Mouse (Mus musculus) liver, embryonic 14.5 days (tissue): ENCODE results near the gene Akr1b8. TPM values are rescaled to one million over a fixed set of nuclear protein-coding genes. Genes with fewer than 3 reads are reported as not detected.

Source experiments
- ATAC-seq: fragments of 200-750 bp; cut with Nextera tagmentation; 2 replicates; pipeline ENCODE4 v1.8.0; 2017; ENCODE audit warnings: moderate number of reproducible peaks, mild to moderate bottlenecking, moderate library complexity; ENCODE audit not compliant: insufficient read depth
- DNase-seq, 3 experiments: peaks; one replicate each; pipeline ENCODE4 v3.0.0-alpha.2; 2012 to 2013; ENCODE audit warnings: low read depth in 3 of 3, low spot score in 3 of 3
- H3K27ac ChIP-seq: fragments of 300-500 bp; sonication (generic); 2 replicates; pipeline ENCODE4 v1.5.1; 2014; ENCODE audit warnings: moderate library complexity, mild to moderate bottlenecking, control low read depth, inconsistent platforms
- H3K27me3 ChIP-seq: fragments of 300-500 bp; sonication (generic); 2 replicates; pipeline ENCODE4 v1.6.1; 2014; ENCODE audit warnings: mild to moderate bottlenecking, low read length, moderate library complexity; ENCODE audit not compliant: control insufficient read depth, insufficient read depth
- H3K36me3 ChIP-seq: fragments of 300-500 bp; sonication (generic); replicated peaks from 2 replicates; pipeline ENCODE4 v1.6.1; 2014; ENCODE audit warnings: low read depth; ENCODE audit not compliant: control insufficient read depth, insufficient read depth
- H3K4me1 ChIP-seq, 2 experiments: fragments of 200-500 bp in 1 of 2; fragments of 300-500 bp in 1 of 2; sonication (generic) in 1 of 2; replicated peaks; 2 replicates each; pipeline ENCODE4 v1.6.1; 2012 to 2014; ENCODE audit warnings: antibody characterized with exemption in 1 of 2, inconsistent platforms in 1 of 2, low read length in 1 of 2; ENCODE audit not compliant: control insufficient read depth in 2 of 2, insufficient read depth in 2 of 2
- H3K4me2 ChIP-seq: fragments of 300-500 bp; sonication (generic); 2 replicates; pipeline ENCODE4 v1.6.1; 2014; ENCODE audit warnings: low read depth, mild to moderate bottlenecking, control low read depth, moderate library complexity
- H3K4me3 ChIP-seq, 2 experiments: fragments of 200-500 bp in 1 of 2; fragments of 300-500 bp in 1 of 2; sonication (generic) in 1 of 2; 2 replicates each; pipeline ENCODE4 v1.5.1; 2012 to 2014; ENCODE audit warnings: low read depth in 2 of 2, low read length in 2 of 2, mild to moderate bottlenecking in 2 of 2, control low read depth in 1 of 2, inconsistent platforms in 1 of 2, moderate library complexity in 1 of 2; ENCODE audit not compliant: insufficient read depth in 1 of 2
- H3K9ac ChIP-seq: fragments of 300-500 bp; sonication (generic); replicated peaks from 2 replicates; pipeline ENCODE4 v1.6.1; 2014; ENCODE audit warnings: mild to moderate bottlenecking, control low read depth, moderate library complexity
- H3K9me3 ChIP-seq: fragments of 300-500 bp; sonication (generic); 2 replicates; pipeline ENCODE4 v1.6.1; 2016; ENCODE audit warnings: low read length, mixed read lengths; ENCODE audit not compliant: control insufficient read depth
- CTCF ChIP-seq: IDR thresholded peaks from 2 replicates; pipeline ENCODE4 v1.5.1; 2016; ENCODE audit warnings: antibody characterized with exemption, low read depth, control low read depth
- EP300 ChIP-seq: IDR thresholded peaks from 2 replicates; pipeline ENCODE4 v1.6.1; 2016; ENCODE audit warnings: antibody characterized with exemption, low read depth
- WGBS: fragments of 180-500 bp; shearing (Covaris S2); extraction: QIAGEN DNeasy Blood & Tissue Kit; methylation state at CpG from one replicate; pipeline ENCODE4 v1.1.7; 2014; ENCODE audit not compliant: insufficient replicate concordance; 5-methylcytosine and 5-hydroxymethylcytosine counted together
- polyA plus RNA-seq, 2 experiments: library from polyadenylated mRNA; depleted of rRNA in 1 of 2; stranded (reverse) in 1 of 2; unstranded in 1 of 2; fragments of >200 nt; fragmentation: Nextera tagmentation in 1 of 2; extraction: Ambion mirVana in 1 of 2; gene quantifications; 2 replicates each; pipeline versions ENCODE4 v1.2.1 to v1.2.3; 2012 to 2014

Akr1b8 gene
- polyA plus RNA-seq, 2 experiments = 4.2 to 4.7 TPM

- no peak overlapping the region for H3K4me3 ChIP-seq
- WGBS = 61% methylated on average over 2 of the region's 2 CpGs
- no peak overlapping the region for H3K27ac ChIP-seq
- no peak for TF ChIP-seq EP300
- no peak for TF ChIP-seq CTCF
- no peak overlapping the region for H3K4me2 ChIP-seq
- H3K36me3 ChIP-seq = no peaks in the 10 kb centered on the region
- no peak for DNase-seq
- no peaks in the 10 kb centered on the region for H3K4me1 ChIP-seq
- H3K9ac ChIP-seq = no peak overlapping the region
- no peaks in the 10 kb centered on the region for H3K27me3 ChIP-seq
- no peak for ATAC-seq
- no peaks in the 10 kb centered on the region for H3K9me3 ChIP-seq
These were observed 11.4 kb upstream of the Akr1b8 start for GRCm38 (mm10) chr6:34342476-34342875.

- ATAC-seq (no peak), DNase-seq (no peak)
- 68% methylated on average over 6 of the region's 6 CpGs for WGBS
- Histone ChIP-seq H3K9ac (no peak overlapping the region), H3K4me1 (no peaks in the 10 kb centered on the region), H3K36me3 (no peaks in the 10 kb centered on the region), H3K27ac (no peak overlapping the region), H3K9me3 (no peaks in the 10 kb centered on the region), H3K27me3 (no peaks in the 10 kb centered on the region), H3K4me2 (no peak overlapping the region), H3K4me3 (no peak overlapping the region)
- no peak for TF ChIP-seq CTCF
These were observed 10.5 kb upstream of the Akr1b8 start for GRCm38 (mm10) chr6:34343426-34343825.

- Histone ChIP-seq H3K9ac (no peak overlapping the region), H3K36me3 (no peaks in the 10 kb centered on the region), H3K4me3 (no peak overlapping the region), H3K9me3 (no peaks in the 10 kb centered on the region), H3K4me1 (no peaks in the 10 kb centered on the region), H3K27ac (no peak overlapping the region), H3K4me2 (no peak overlapping the region), H3K27me3 (no peaks in the 10 kb centered on the region)
- no peak for ATAC-seq
- WGBS = 46% methylated on average over 10 of the region's 10 CpGs
- TF ChIP-seq CTCF (no peak), EP300 (no peak)
- DNase-seq = no peak
These were observed 9.6 kb upstream of the Akr1b8 start for GRCm38 (mm10) chr6:34344135-34344850.

- TF ChIP-seq CTCF (no peak), EP300 (no peak)
- H3K4me3 ChIP-seq = no peak overlapping the region
- H3K27ac ChIP-seq = no peak overlapping the region
- no peak for ATAC-seq
- no peaks in the 10 kb centered on the region for H3K36me3 ChIP-seq
- H3K9ac ChIP-seq = no peak overlapping the region
- H3K4me1 ChIP-seq = no peaks in the 10 kb centered on the region
- no peaks in the 10 kb centered on the region for H3K27me3 ChIP-seq
- no peaks in the 10 kb centered on the region for H3K9me3 ChIP-seq
- WGBS = 17% methylated on average over 9 of the region's 9 CpGs
- H3K4me2 ChIP-seq = no peak overlapping the region
- no peak for DNase-seq
These were observed 9.0 kb upstream of the Akr1b8 start for GRCm38 (mm10) chr6:34344935-34345334.

GRCm38 (mm10) chr6:34346096-34346898, 7.6 kb upstream of the Akr1b8 start:
- H3K4me1 ChIP-seq = no peaks in the 10 kb centered on the region; a peak in 1 of 4 replicates
- no peak overlapping the region for H3K4me3 ChIP-seq
- DNase-seq = peak in 2 of 3 experiments; percentile 24 to 37
- H3K9me3 ChIP-seq = no peaks in the 10 kb centered on the region
- H3K27me3 ChIP-seq = no peaks in the 10 kb centered on the region
- no peaks in the 10 kb centered on the region for H3K36me3 ChIP-seq
- no peak overlapping the region for H3K4me2 ChIP-seq
- ATAC-seq = no peak
- no peak overlapping the region for H3K9ac ChIP-seq
- WGBS = 42% methylated on average over 14 of the region's 14 CpGs
- no peak overlapping the region for H3K27ac ChIP-seq
- TF ChIP-seq CTCF (peak; percentile 90), EP300 (no peak)
